ENCODE assay signal across 11 mouse cellular contexts in genomic region chr1:72869275-72869674, GRCm38 (mm10). TPM values are rescaled to one million over a fixed set of nuclear protein-coding genes. Genes with fewer than 3 reads are reported as not detected.
A peak's percentile ranks its signal among the peaks of the same experiment; 100 is the strongest.
DNase-seq lines count a peak whose midpoint lies in the region; ATAC-seq and TF ChIP-seq lines count a peak whose summit lies in the region.
"Had no signal": no experiment of that assay in that cellular context is flagged by ENCODE, and none has a peak within 500 bp of the region (broad histone marks: within the 10 kb centered on the region; RNA-seq: fewer than 3 reads in every experiment).

No protein-coding gene starts in this region.

- no peaks in the 10 kb centered on the region for H3K27me3 ChIP-seq in forebrain, embryonic 13.5 days
- no peaks in the 10 kb centered on the region for H3K27me3 ChIP-seq in forebrain, embryonic 14.5 days (replicated peaks; ENCODE audit: control insufficient read depth, insufficient read depth, low read length)
- H3K27me3 ChIP-seq in kidney, embryonic 15.5 days: no peaks in the 10 kb centered on the region
- no peaks in the 10 kb centered on the region for H3K27me3 ChIP-seq in kidney, adult 2 months (replicated peaks; ENCODE audit: control insufficient read depth, insufficient read depth, low read length)
- peaks cover 5% of the 10 kb centered on the region; the same call in 1 of the 2 replicates for H3K27me3 ChIP-seq in limb, embryonic 15.5 days

- no peak for TF ChIP-seq POLR2A in kidney, adult 2 months (IDR thresholded peaks at IDR 0.05; ENCODE audit: low read depth, low read length)

- no peak overlapping the region; the same call in 1 of the 2 replicates for H3K9ac ChIP-seq in forebrain, embryonic 13.5 days
- no peak overlapping the region for H3K9ac ChIP-seq in forebrain, embryonic 14.5 days (ENCODE audit: low read length)
- H3K9ac ChIP-seq in kidney, embryonic 15.5 days: no peak overlapping the region
- H3K9ac ChIP-seq in limb, embryonic 15.5 days: no peak overlapping the region
- H3K9ac ChIP-seq: liver, postnatal 0 days had no signal

- 0 out of 2 replicates have a peak overlapping the region, but pooled peaks have one; percentile 53 for H3K4me3 ChIP-seq in forebrain, embryonic 13.5 days
- no peak overlapping the region for H3K4me3 ChIP-seq in forebrain, embryonic 14.5 days (ENCODE audit: low read depth, low read length)
- H3K4me3 ChIP-seq in kidney, embryonic 15.5 days (replicated peaks): no peak overlapping the region
- no peak overlapping the region for H3K4me3 ChIP-seq in kidney, adult 2 months (ENCODE audit: insufficient read depth, low read depth, low read length)
- H3K4me3 ChIP-seq in brown adipose tissue, adult 24 weeks (ENCODE audit: insufficient read depth, low read depth, low read length): no peak overlapping the region
- no peak overlapping the region for H3K4me3 ChIP-seq in limb, embryonic 15.5 days

- no peak for DNase-seq in forebrain, embryonic 14.5 days (ENCODE audit: low spot score)
- no peak for DNase-seq in kidney, adult 2 months
- no peak for DNase-seq in lung, postnatal 25 days (ENCODE audit: low spot score)
- no peak for DNase-seq in retina, embryonic 14.5 days (ENCODE audit: low spot score)
- DNase-seq: adrenal gland, adult 8-10 months; liver, postnatal 0 days had no signal

- H3K36me3 ChIP-seq in forebrain, embryonic 13.5 days (ENCODE audit: poor library complexity, severe bottlenecking): peaks cover 1% of the 10 kb centered on the region; the same call in 1 of the 2 replicates
- no peaks in the 10 kb centered on the region for H3K36me3 ChIP-seq in forebrain, embryonic 14.5 days (ENCODE audit: control insufficient read depth, insufficient read depth, low read length)
- H3K36me3 ChIP-seq in kidney, embryonic 15.5 days: peaks cover 10% of the 10 kb centered on the region; the same call in 1 of the 2 replicates
- H3K36me3 ChIP-seq in kidney, adult 2 months (ENCODE audit: control insufficient read depth, insufficient read depth, low read length): no peaks in the 10 kb centered on the region
- peaks cover 22% of the 10 kb centered on the region for H3K36me3 ChIP-seq in limb, embryonic 15.5 days

- H3K4me1 ChIP-seq in forebrain, embryonic 13.5 days: peaks cover 65% of the 10 kb centered on the region
- H3K4me1 ChIP-seq in forebrain, embryonic 14.5 days (ENCODE audit: control insufficient read depth, insufficient read depth, low read length): peaks cover 16% of the 10 kb centered on the region
- H3K4me1 ChIP-seq in kidney, embryonic 15.5 days: peaks cover 56% of the 10 kb centered on the region
- no peaks in the 10 kb centered on the region; the same call in 1 of the 2 replicates for H3K4me1 ChIP-seq in kidney, adult 2 months (ENCODE audit: control insufficient read depth, insufficient read depth, low read length)
- H3K4me1 ChIP-seq in brown adipose tissue, adult 24 weeks (ENCODE audit: control insufficient read depth, insufficient read depth, insufficient read length, low read length): peaks cover 6% of the 10 kb centered on the region; the same call in 1 of the 2 replicates
- H3K4me1 ChIP-seq in limb, embryonic 15.5 days: peaks cover 63% of the 10 kb centered on the region

- H3K4me2 ChIP-seq in forebrain, embryonic 13.5 days: peak overlapping the region; percentile 90
- H3K4me2 ChIP-seq in forebrain, embryonic 14.5 days (ENCODE audit: low read length): no peak overlapping the region
- peak overlapping the region; percentile 95 for H3K4me2 ChIP-seq in kidney, embryonic 15.5 days
- peak overlapping the region; percentile 81; the same call in 1 of the 2 replicates for H3K4me2 ChIP-seq in limb, embryonic 15.5 days

- no peak overlapping the region; the same call in 1 of the 2 replicates for H3K27ac ChIP-seq in forebrain, embryonic 13.5 days
- H3K27ac ChIP-seq in forebrain, embryonic 14.5 days (ENCODE audit: low read depth, low read length): no peak overlapping the region
- no peak overlapping the region for H3K27ac ChIP-seq in kidney, embryonic 15.5 days
- no peak overlapping the region for H3K27ac ChIP-seq in kidney, adult 2 months (ENCODE audit: insufficient read depth, low read depth, low read length)
- peak overlapping the region; percentile 83 for H3K27ac ChIP-seq in brown adipose tissue, adult 24 weeks (replicated peaks; ENCODE audit: low read depth, low read length)
- no peak overlapping the region for H3K27ac ChIP-seq in limb, embryonic 15.5 days

- no peaks in the 10 kb centered on the region for H3K9me3 ChIP-seq in forebrain, embryonic 13.5 days (replicated peaks)
- no peaks in the 10 kb centered on the region for H3K9me3 ChIP-seq in forebrain, embryonic 14.5 days (replicated peaks; ENCODE audit: control insufficient read depth, low read length)
- H3K9me3 ChIP-seq in kidney, embryonic 15.5 days (replicated peaks): no peaks in the 10 kb centered on the region
- no peaks in the 10 kb centered on the region for H3K9me3 ChIP-seq in limb, embryonic 15.5 days
- H3K9me3 ChIP-seq: megakaryocyte, embryonic 14.5 days had no signal

- ATAC-seq in forebrain, embryonic 13.5 days: no peak
- ATAC-seq in forebrain, embryonic 14.5 days: no peak
- no peak for ATAC-seq in kidney, embryonic 15.5 days (replicated peaks; ENCODE audit: low FRiP score)
- no peak for ATAC-seq in limb, embryonic 15.5 days (ENCODE audit: insufficient number of reproducible peaks, low FRiP score, low TSS enrichment, low read depth)
- ATAC-seq: liver, postnatal 0 days had no signal

- no peak for TF ChIP-seq CTCF in kidney, adult 2 months (conservative IDR thresholded peaks at IDR 0.05; ENCODE audit: insufficient read depth, insufficient read length, low read depth, low read length)

RNA-seq across cellular contexts. Expression of gene Igfbp5, which starts 5.4 kb away (rescaled TPM):
- polyA plus RNA-seq in forebrain, embryonic 13.5 days (2015; fragmentation: Nextera tagmentation; extraction: Ambion mirVana): 20.9 and 30.9 TPM in 2 replicates
- polyA plus RNA-seq in forebrain, embryonic 14.5 days (2014; fragmentation: Nextera tagmentation; extraction: Ambion mirVana): 17.9 and 19.7 TPM in 2 replicates
- 90.4 and 94.0 TPM in 2 replicates for polyA plus RNA-seq in kidney, embryonic 15.5 days (2015; fragmentation: Nextera tagmentation; extraction: Ambion mirVana)
- 229 and 273 TPM in 2 replicates for polyA plus RNA-seq in kidney, adult 2 months (2012; rRNA removed)
- 55.5 and 82.6 TPM in 2 replicates for polyA plus RNA-seq in brown adipose tissue, adult 24 weeks (2012; ENCODE audit: insufficient read depth, insufficient read length, missing spikeins)
- polyA plus RNA-seq in limb, embryonic 15.5 days (2015; fragmentation: Nextera tagmentation; extraction: Ambion mirVana): 108 and 118 TPM in 2 replicates

RNA-seq across cellular contexts. Expression of gene Igfbp2, which starts 45.0 kb away (rescaled TPM):
- 319 and 349 TPM in 2 replicates for polyA plus RNA-seq in forebrain, embryonic 13.5 days (2015; fragmentation: Nextera tagmentation; extraction: Ambion mirVana)
- 384 and 410 TPM in 2 replicates for polyA plus RNA-seq in forebrain, embryonic 14.5 days (2014; fragmentation: Nextera tagmentation; extraction: Ambion mirVana)
- 138 and 150 TPM in 2 replicates for polyA plus RNA-seq in kidney, embryonic 15.5 days (2015; fragmentation: Nextera tagmentation; extraction: Ambion mirVana)
- polyA plus RNA-seq in kidney, adult 2 months (2012; rRNA removed): 12.6 and 13.5 TPM in 2 replicates
- polyA plus RNA-seq in brown adipose tissue, adult 24 weeks (2012; ENCODE audit: insufficient read depth, insufficient read length, missing spikeins): 1.1 TPM in 1 of 2 replicates, not detected in the other
- 379 and 399 TPM in 2 replicates for polyA plus RNA-seq in limb, embryonic 15.5 days (2015; fragmentation: Nextera tagmentation; extraction: Ambion mirVana)
